Mouse (Mus musculus) adipose tissue, adult 10 weeks (tissue): ENCODE data around the gene Cdk15. TPM values are rescaled to one million over a fixed set of nuclear protein-coding genes. Genes with fewer than 3 reads are reported as not detected.

Experiments used
- polyA plus RNA-seq: library from polyadenylated mRNA; stranded (reverse); fragments of 350-450 nt; fragmentation: Illumina TruSeq; extraction: RNeasy Lipid Tissue Mini Kit (QIAGEN cat#74804); gene quantifications from one replicate; pipeline ENCODE4 v1.2.3, GENCODE M21; 2014; ENCODE audit warnings: low read depth, low replicate concordance

The Cdk15 gene
- 0.78 TPM for polyA plus RNA-seq

DNA sequence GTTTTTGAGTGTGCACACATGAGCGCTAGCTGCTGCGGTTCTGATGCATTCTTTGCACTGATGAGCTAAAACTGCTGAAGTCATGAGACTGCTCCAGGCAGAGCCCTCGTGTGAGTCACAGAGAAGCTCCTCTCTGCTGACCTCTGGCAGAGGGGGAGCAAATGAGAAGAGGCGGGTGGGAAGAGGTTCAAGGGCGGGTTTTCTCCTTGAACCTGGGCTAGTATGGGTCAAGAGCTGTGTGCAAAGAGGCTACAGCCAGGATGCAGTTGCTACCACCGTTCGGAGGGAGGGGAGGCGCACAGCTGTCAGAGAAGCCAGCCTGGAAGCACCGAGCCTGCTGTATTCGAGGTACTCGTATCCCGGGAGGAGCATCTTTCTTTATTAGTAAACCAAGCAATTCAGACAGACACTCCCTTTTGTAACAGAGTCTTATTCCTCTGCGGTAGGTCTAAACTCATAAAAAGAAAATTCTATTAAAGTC, at the start of gene Cdk15:
TSS of gene Cdk15 (plus strand) at position 156 of the 481 bp plus-strand sequence.

GRCm38 (mm10) chr1:59236856-59237441, 19.8 kb upstream of the Cdk15 start, which contains the start of gene Als2:
Gene Als2 (minus strand): TSS chr1:59237231.

Other genes starting within 250 kb of the Cdk15 start
- 3.9 TPM for gene C2cd6, start 162.0 kb upstream of the Cdk15 start, polyA plus RNA-seq
- gene Tmem237, start 136.5 kb upstream of the Cdk15 start, polyA plus RNA-seq: 13.4 TPM
- gene Mpp4, start 93.5 kb upstream of the Cdk15 start, polyA plus RNA-seq: 0.74 TPM
- gene Als2, start 19.7 kb upstream of the Cdk15 start, polyA plus RNA-seq: 7.3 TPM
- gene Fzd7, start 225.5 kb downstream of the Cdk15 start, polyA plus RNA-seq: 5.9 TPM